Mouse (Mus musculus): ENCODE results near the gene Jak3.

GRCm38 (mm10) chr8:71659751-71660150, 16.3 kb upstream of the Jak3 start:
- no peak for TF ChIP-seq POLR2A (IDR thresholded peaks at IDR 0.05; ENCODE audit: insufficient read length, low read depth)
- no peak for TF ChIP-seq USF1 (IDR thresholded peaks at IDR 0.05; ENCODE audit: low read depth)
- TF ChIP-seq MYOD1 (IDR thresholded peaks at IDR 0.05; ENCODE audit: control insufficient read depth in 1 of 3, insufficient read length in 2 of 3, low read depth in 2 of 3) = no peak
- no peak for TF ChIP-seq SRF (IDR thresholded peaks at IDR 0.05; ENCODE audit: control insufficient read depth, insufficient read length, low read depth)
- no peak for TF ChIP-seq TCF12 (IDR thresholded peaks at IDR 0.05; ENCODE audit: insufficient read depth, poor library complexity, severe bottlenecking)
- TF ChIP-seq POLR2AphosphoS2 (IDR thresholded peaks at IDR 0.05; ENCODE audit: insufficient read length, low read depth) = no peak

All from myocyte (in vitro differentiated cells).